Mouse (Mus musculus) bone marrow, adult 2 months (tissue): ENCODE data around the gene Slc3a1.

Experiments
- CTCF ChIP-seq: fragments of 200-500 bp; IDR thresholded peaks from 2 replicates; pipeline ENCODE4 v1.5.1; 2011; ENCODE audit warnings: low read length, control low read depth; ENCODE audit not compliant: control insufficient read depth, insufficient read depth
- POLR2A ChIP-seq: fragments of 200-500 bp; IDR thresholded peaks from 2 replicates; pipeline ENCODE4 v1.6.1; 2011; ENCODE audit warnings: low read depth, mild to moderate bottlenecking, control low read depth, low read length, borderline replicate concordance; ENCODE audit not compliant: control insufficient read depth

- TF ChIP-seq CTCF (no peak), POLR2A (no peak)
These were observed 59.4 kb downstream of the Slc3a1 start for GRCm38 (mm10) chr17:85087591-85087990.
